Mouse (Mus musculus) bone marrow, adult 2 months (tissue): ENCODE data around the gene Sf3b4.

ENCODE experiments used
- CTCF ChIP-seq: fragments of 200-500 bp; IDR thresholded peaks from 2 replicates; pipeline ENCODE4 v1.5.1; 2011; ENCODE audit warnings: low read length, control low read depth; ENCODE audit not compliant: control insufficient read depth, insufficient read depth
- POLR2A ChIP-seq: fragments of 200-500 bp; IDR thresholded peaks from 2 replicates; pipeline ENCODE4 v1.6.1; 2011; ENCODE audit warnings: low read depth, mild to moderate bottlenecking, control low read depth, low read length, borderline replicate concordance; ENCODE audit not compliant: control insufficient read depth

GRCm38 (mm10) chr3:96195616-96196313, 23.6 kb downstream of the Sf3b4 start:
- no peak for TF ChIP-seq CTCF
- no peak for TF ChIP-seq POLR2A
